Comparison of ENCODE assay signal across 24 mouse cellular contexts in genomic region chr17:31715006-31715405, GRCm38 (mm10). TPM values are rescaled to one million over a fixed set of nuclear protein-coding genes. Genes with fewer than 3 reads are reported as not detected.
"Had no signal": no experiment of that assay in that cellular context is flagged by ENCODE, and none has a peak within 500 bp of the region (broad histone marks: within the 10 kb centered on the region; RNA-seq: fewer than 3 reads in every experiment).

No protein-coding gene starts in this region.

- H3K36me3 ChIP-seq: liver, embryonic 12.5 days; midbrain, embryonic 10.5 days; neural tube, embryonic 13.5 days; neural tube, embryonic 15.5 days had no signal

- DNase-seq: lung, adult 18-20 months; lung, embryonic 14.5 days; lung, postnatal 14 days; lung, postnatal 36 days; midbrain, embryonic 14.5 days; right cerebral cortex, adult 18-20 months; right cerebral cortex, postnatal 25 days; right cerebral cortex, postnatal 4 days; spleen, adult 18-20 months; thymus, adult 18-20 months; thymus, postnatal 14 days; thymus, postnatal 36 days had no signal

- ATAC-seq: liver, embryonic 12.5 days had no signal

- H3K4me3 ChIP-seq: liver, embryonic 12.5 days; midbrain, embryonic 10.5 days; myocyte; neural tube, embryonic 13.5 days; neural tube, embryonic 15.5 days had no signal

- H3K4me1 ChIP-seq: liver, embryonic 12.5 days; neural tube, embryonic 13.5 days; neural tube, embryonic 15.5 days had no signal

- H3K9me3 ChIP-seq: liver, embryonic 12.5 days; midbrain, embryonic 10.5 days; neural tube, embryonic 13.5 days; neural tube, embryonic 15.5 days had no signal

- H3K27me3 ChIP-seq: neural tube, embryonic 13.5 days; neural tube, embryonic 15.5 days had no signal

- H3K27ac ChIP-seq: liver, embryonic 12.5 days; liver, embryonic 14.5 days; midbrain, embryonic 10.5 days; neural tube, embryonic 13.5 days; neural tube, embryonic 15.5 days had no signal

- H3K4me2 ChIP-seq: liver, embryonic 12.5 days; lung, embryonic 14.5 days; neural tube, embryonic 13.5 days; neural tube, embryonic 15.5 days had no signal

- H3K9ac ChIP-seq: liver, embryonic 12.5 days; liver, embryonic 14.5 days; lung, embryonic 14.5 days; neural tube, embryonic 13.5 days; neural tube, embryonic 15.5 days had no signal

RNA-seq across cellular contexts. Expression of gene Cryaa, which starts 37.4 kb away (rescaled TPM):
- total RNA-seq: megakaryocyte, adult 5-6 weeks; megakaryocyte-erythroid progenitor cell, adult 5-6 weeks had no signal
- polyA plus RNA-seq: liver, embryonic 12.5 days; liver, embryonic 14.5 days; liver, embryonic 16.5 days; lung, embryonic 14.5 days; midbrain, embryonic 10.5 days; midbrain, embryonic 14.5 days; myocyte; neural tube, embryonic 11.5 days; neural tube, embryonic 13.5 days; small intestine, adult 2 months; stomach, embryonic 14.5 days had no signal
